Mouse (Mus musculus) midbrain, embryonic 11.5 days (tissue): ENCODE data around the gene Kif14. TPM values are rescaled to one million over a fixed set of nuclear protein-coding genes. Genes with fewer than 3 reads are reported as not detected.

Experiments used
- ATAC-seq: fragments of 200-750 bp; cut with Nextera tagmentation; 2 replicates; pipeline ENCODE4 v1.8.0; 2017; ENCODE audit warnings: moderate TSS enrichment, moderate library complexity; ENCODE audit not compliant: low FRiP score
- DNase-seq: peaks from one replicate; pipeline ENCODE4 v3.0.0; 2015; ENCODE audit warnings: low spot score; ENCODE audit errors: missing footprints
- H3K27ac ChIP-seq: fragments of 300-500 bp; sonication (generic); 2 replicates; pipeline ENCODE4 v1.5.1; 2014; ENCODE audit warnings: low read depth, low read length
- H3K27me3 ChIP-seq: fragments of 300-500 bp; sonication (generic); 2 replicates; pipeline ENCODE4 v1.6.1; 2014; ENCODE audit warnings: mild to moderate bottlenecking, low read length, moderate library complexity, mixed read lengths; ENCODE audit not compliant: control insufficient read depth, insufficient read depth
- H3K36me3 ChIP-seq: fragments of 300-500 bp; sonication (generic); 2 replicates; pipeline ENCODE4 v1.6.1; 2014; ENCODE audit warnings: mild to moderate bottlenecking, low read length, moderate library complexity, mixed read lengths; ENCODE audit not compliant: control insufficient read depth, insufficient read depth
- H3K4me1 ChIP-seq: fragments of 300-500 bp; sonication (generic); 2 replicates; pipeline ENCODE4 v1.6.1; 2014; ENCODE audit warnings: low read length; ENCODE audit not compliant: control insufficient read depth, insufficient read depth
- H3K4me2 ChIP-seq: fragments of 300-500 bp; sonication (generic); 2 replicates; pipeline ENCODE4 v1.6.1; 2014; ENCODE audit warnings: mild to moderate bottlenecking, moderate library complexity
- H3K4me3 ChIP-seq: fragments of 300-500 bp; sonication (generic); 2 replicates; pipeline ENCODE4 v1.5.1; 2014; ENCODE audit warnings: low read depth, low read length
- H3K9ac ChIP-seq: fragments of 300-500 bp; sonication (generic); 2 replicates; pipeline ENCODE4 v1.6.1; 2014; ENCODE audit warnings: low read length
- H3K9me3 ChIP-seq: fragments of 300-500 bp; sonication (generic); 2 replicates; pipeline ENCODE4 v1.6.1; 2016; ENCODE audit warnings: low read length; ENCODE audit not compliant: control insufficient read depth
- WGBS: fragments of 180-500 bp; shearing (Covaris S2); extraction: QIAGEN DNeasy Blood & Tissue Kit; methylation state at CpG from one replicate; pipeline ENCODE4 v1.1.7; 2014; 5-methylcytosine and 5-hydroxymethylcytosine counted together
- polyA plus RNA-seq: library from polyadenylated mRNA; unstranded; fragments of >200 nt; fragmentation: Nextera tagmentation; extraction: Ambion mirVana; gene quantifications from 2 replicates; pipeline ENCODE4 v1.2.1, GENCODE M21; 2014

The Kif14 gene
- polyA plus RNA-seq, 1 experiment from 2014 or later: 7.4 TPM

DNA sequence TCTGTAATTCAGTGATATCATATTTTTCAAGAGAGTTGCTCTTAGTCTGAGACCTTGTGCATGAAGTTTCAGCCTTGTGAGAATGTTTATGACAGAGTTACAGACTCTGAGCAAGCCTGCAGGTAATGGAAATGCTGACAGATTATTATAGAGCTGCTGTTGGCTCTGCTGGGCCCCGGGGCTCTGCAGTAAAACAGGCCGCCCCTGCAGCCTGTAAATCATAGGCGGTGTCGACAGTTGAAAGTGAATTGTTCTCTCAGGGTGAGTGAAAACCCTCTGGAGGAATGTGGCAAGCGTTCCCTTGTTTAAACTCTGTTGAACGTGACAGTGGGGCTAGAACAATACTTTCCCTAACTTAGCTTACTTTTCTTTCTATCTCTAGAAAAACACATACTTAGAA, 46.2 kb downstream of the Kif14 start:
- H3K9me3 ChIP-seq: no peaks in the 10 kb centered on the region
- no peak for DNase-seq
- no peaks in the 10 kb centered on the region for H3K4me1 ChIP-seq
- 0 out of 2 replicates have a peak, but pooled peaks cover 5% of the 10 kb centered on the region for H3K36me3 ChIP-seq
- H3K27ac ChIP-seq: no peak overlapping the region
- no peak overlapping the region for H3K9ac ChIP-seq
- ATAC-seq: no peak
- no peak overlapping the region for H3K4me3 ChIP-seq
- H3K27me3 ChIP-seq: no peaks in the 10 kb centered on the region
- WGBS: 85% methylated on average over 6 of the region's 6 CpGs
- no peak overlapping the region for H3K4me2 ChIP-seq

DNA sequence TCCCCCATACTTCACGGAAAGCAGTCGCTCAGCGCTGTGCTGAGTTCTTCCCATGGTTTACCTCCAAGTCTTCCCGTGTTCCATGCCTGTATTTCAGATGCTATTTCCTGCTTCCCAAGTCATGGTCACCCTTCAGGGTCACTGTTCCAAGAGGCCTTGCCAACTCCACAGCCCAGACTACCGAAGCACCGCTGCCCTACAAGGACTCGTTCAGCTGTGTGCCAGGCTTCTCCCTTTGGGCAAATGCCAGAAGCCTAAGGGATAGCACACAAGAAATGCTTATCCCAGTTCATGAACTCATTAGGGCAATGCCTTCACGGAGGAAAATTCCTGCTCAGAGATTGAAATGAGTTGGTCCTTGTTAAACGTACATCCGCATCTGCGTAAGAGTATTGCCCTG, 47.0 kb downstream of the Kif14 start:
- ATAC-seq (no peak), DNase-seq (no peak)
- 97% methylated on average over 11 of the region's 11 CpGs for WGBS
- 0 out of 2 replicates have a peak, but pooled peaks cover 5% of the 10 kb centered on the region for H3K36me3 ChIP-seq
- no peak overlapping the region for H3K4me2 ChIP-seq
- H3K9ac ChIP-seq: no peak overlapping the region
- H3K4me3 ChIP-seq: no peak overlapping the region
- no peaks in the 10 kb centered on the region for H3K9me3 ChIP-seq
- H3K4me1 ChIP-seq: no peaks in the 10 kb centered on the region
- no peaks in the 10 kb centered on the region for H3K27me3 ChIP-seq
- no peak overlapping the region for H3K27ac ChIP-seq

GRCm38 (mm10) chr1:136518699-136519356, 52.7 kb downstream of the Kif14 start:
- H3K27ac ChIP-seq: no peak overlapping the region
- no peak overlapping the region for H3K4me2 ChIP-seq
- no peak for DNase-seq
- no peak overlapping the region for H3K9ac ChIP-seq
- WGBS: 90% methylated on average over 7 of the region's 7 CpGs
- peaks cover 5% of the 10 kb centered on the region; the same call in 1 of the 2 replicates for H3K36me3 ChIP-seq
- no peaks in the 10 kb centered on the region for H3K4me1 ChIP-seq
- H3K4me3 ChIP-seq: no peak overlapping the region
- no peak for ATAC-seq
- no peaks in the 10 kb centered on the region for H3K9me3 ChIP-seq
- H3K27me3 ChIP-seq: no peaks in the 10 kb centered on the region

- no peak overlapping the region for H3K9ac ChIP-seq
- WGBS: 83% methylated on average over 11 of the region's 11 CpGs
- H3K4me3 ChIP-seq: no peak overlapping the region
- no peak overlapping the region for H3K27ac ChIP-seq
- no peaks in the 10 kb centered on the region for H3K27me3 ChIP-seq
- ATAC-seq (no peak), DNase-seq (no peak)
- H3K9me3 ChIP-seq: no peaks in the 10 kb centered on the region
- peaks cover 5% of the 10 kb centered on the region; the same call in 1 of the 2 replicates for H3K36me3 ChIP-seq
- no peak overlapping the region for H3K4me2 ChIP-seq
- no peaks in the 10 kb centered on the region for H3K4me1 ChIP-seq
Measured at GRCm38 (mm10) chr1:136521363-136521937, 55.3 kb downstream of the Kif14 start.

GRCm38 (mm10) chr1:136524917-136525316, 58.8 kb downstream of the Kif14 start:
- Histone ChIP-seq H3K27ac (no peak overlapping the region), H3K4me2 (no peak overlapping the region), H3K4me1 (no peaks in the 10 kb centered on the region), H3K36me3 (peaks cover 10% of the 10 kb centered on the region; the same call in 1 of the 2 replicates), H3K27me3 (no peaks in the 10 kb centered on the region), H3K9ac (no peak overlapping the region), H3K4me3 (no peak overlapping the region), H3K9me3 (no peaks in the 10 kb centered on the region)
- DNase-seq (peak; percentile 94), ATAC-seq (peak; percentile 24; the same call in 1 of the 2 replicates)
- WGBS: 36% methylated on average over 2 of the region's 2 CpGs

DNA sequence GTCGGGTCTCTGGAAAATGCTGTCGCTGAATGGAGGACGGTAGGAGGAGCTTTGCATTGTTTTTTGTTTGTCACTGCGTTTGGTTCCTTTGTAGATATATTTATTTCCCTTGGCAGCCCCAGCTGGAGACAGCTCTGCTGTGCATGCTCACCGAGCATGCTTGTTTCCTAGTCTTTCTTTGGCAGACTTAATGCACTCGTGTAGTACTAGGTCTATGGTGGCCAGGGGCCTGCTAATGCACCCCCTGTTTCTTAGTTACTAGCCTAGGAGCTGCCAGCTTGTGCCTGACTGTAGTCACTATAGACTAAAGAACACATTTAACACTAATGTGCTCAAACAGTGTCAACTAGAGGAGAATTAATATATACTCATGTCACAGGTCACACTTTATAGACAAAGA, 59.7 kb downstream of the Kif14 start:
- Histone ChIP-seq H3K9me3 (no peaks in the 10 kb centered on the region), H3K36me3 (peaks cover 10% of the 10 kb centered on the region; the same call in 1 of the 2 replicates), H3K9ac (no peak overlapping the region), H3K4me3 (no peak overlapping the region), H3K4me2 (no peak overlapping the region), H3K4me1 (no peaks in the 10 kb centered on the region), H3K27ac (no peak overlapping the region), H3K27me3 (no peaks in the 10 kb centered on the region)
- ATAC-seq (no peak), DNase-seq (no peak)
- 87% methylated on average over 6 of the region's 6 CpGs for WGBS

- Histone ChIP-seq H3K27me3 (no peaks in the 10 kb centered on the region), H3K4me1 (no peaks in the 10 kb centered on the region), H3K4me2 (no peak overlapping the region), H3K27ac (no peak overlapping the region), H3K9ac (no peak overlapping the region), H3K4me3 (no peak overlapping the region), H3K9me3 (no peaks in the 10 kb centered on the region), H3K36me3 (peaks cover 10% of the 10 kb centered on the region; the same call in 1 of the 2 replicates)
- no peak for ATAC-seq
- DNase-seq: no peak
- WGBS: 86% methylated on average over 16 of the region's 16 CpGs
Measured at GRCm38 (mm10) chr1:136527163-136527562, 61.0 kb downstream of the Kif14 start.

GRCm38 (mm10) chr1:136532556-136532955, 66.4 kb downstream of the Kif14 start:
- Histone ChIP-seq H3K27me3 (no peaks in the 10 kb centered on the region), H3K4me1 (no peaks in the 10 kb centered on the region), H3K27ac (no peak overlapping the region), H3K4me2 (no peak overlapping the region), H3K4me3 (no peak overlapping the region), H3K9ac (no peak overlapping the region), H3K36me3 (peaks cover 2% of the 10 kb centered on the region; the same call in 1 of the 2 replicates), H3K9me3 (no peaks in the 10 kb centered on the region; the same call in 1 of the 2 replicates)
- DNase-seq: no peak
- ATAC-seq: no peak
- WGBS: 90% methylated on average over 3 of the region's 3 CpGs

DNA sequence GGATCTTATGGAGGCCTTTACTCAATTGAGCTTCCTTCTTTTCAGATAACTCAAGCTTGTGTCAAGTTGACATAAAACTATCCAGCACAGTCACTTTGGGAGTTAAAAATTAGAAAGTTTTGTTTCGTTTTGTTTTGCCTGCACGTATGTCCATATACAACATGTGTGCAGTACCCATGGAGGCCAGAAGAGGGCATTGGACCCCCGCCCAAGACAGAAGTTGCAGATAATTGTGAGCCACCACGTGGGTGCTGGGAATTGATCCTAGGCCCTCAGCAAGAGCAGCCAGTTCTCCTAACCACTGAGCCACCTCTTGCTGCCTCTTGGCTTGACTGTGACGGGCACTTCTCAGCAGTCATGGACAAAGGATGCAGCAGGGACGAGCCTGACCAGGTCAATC, 70.8 kb downstream of the Kif14 start:
- Histone ChIP-seq H3K4me1 (peaks cover 4% of the 10 kb centered on the region), H3K27me3 (no peaks in the 10 kb centered on the region), H3K4me2 (no peak overlapping the region), H3K36me3 (no peaks in the 10 kb centered on the region), H3K9ac (no peak overlapping the region), H3K9me3 (no peaks in the 10 kb centered on the region; the same call in 1 of the 2 replicates), H3K4me3 (no peak overlapping the region), H3K27ac (no peak overlapping the region)
- no peak for DNase-seq
- no peak for ATAC-seq
- 87% methylated on average over 6 of the region's 6 CpGs for WGBS
